Comparison of ENCODE assay signal across 10 mouse cellular contexts in the genomic region with DNA sequence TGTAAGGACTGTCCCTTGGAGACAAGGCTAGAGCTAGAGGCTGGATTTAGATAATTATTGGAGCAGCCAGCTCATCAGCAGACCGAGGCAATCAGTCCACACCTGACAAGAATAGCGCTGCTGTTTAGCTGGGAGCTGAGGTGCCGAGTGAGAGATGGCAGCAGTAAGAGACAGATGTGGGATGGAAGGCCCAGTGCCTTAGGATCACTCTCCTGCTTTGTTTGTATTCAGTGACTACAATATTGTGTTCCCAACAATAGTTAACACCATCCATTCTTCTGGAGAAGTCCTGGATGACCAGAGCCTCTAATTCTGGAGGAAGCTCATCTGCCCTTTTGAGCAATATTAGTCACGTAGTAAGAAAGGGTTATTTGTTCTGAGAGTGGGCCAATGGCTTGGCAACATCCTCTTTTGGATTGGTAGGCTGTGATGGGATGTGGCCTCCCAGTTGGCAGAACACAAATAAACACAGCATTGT. TPM values are rescaled to one million over a fixed set of nuclear protein-coding genes. Genes with fewer than 3 reads are reported as not detected.
A peak's percentile ranks its signal among the peaks of the same experiment; 100 is the strongest.
DNase-seq lines count a peak whose midpoint lies in the region; TF ChIP-seq lines count a peak whose summit lies in the region.
"Had no signal": no experiment of that assay in that cellular context is flagged by ENCODE, and none has a peak within 500 bp of the region (broad histone marks: within the 10 kb centered on the region; RNA-seq: fewer than 3 reads in every experiment).

No protein-coding gene starts in this region.

- TF ChIP-seq CTCF in heart, adult 2 months (IDR thresholded peaks at IDR 0.05) = no peak

- peaks cover 4% of the 10 kb centered on the region for H3K4me1 ChIP-seq in heart, adult 2 months (ENCODE audit: control insufficient read depth, insufficient read depth, low read length)

- TF ChIP-seq EP300 in heart, adult 2 months (IDR thresholded peaks at IDR 0.05; ENCODE audit: insufficient read depth, low read depth, low read length) = peak; percentile 67; the same call in 1 of the 2 replicates

- H3K36me3 ChIP-seq in heart, adult 2 months (ENCODE audit: control insufficient read depth, insufficient read depth, low read length) = no peaks in the 10 kb centered on the region
- H3K36me3 ChIP-seq: embryonic facial prominence, embryonic 15.5 days had no signal

- no peak overlapping the region for H3K4me3 ChIP-seq in heart, adult 2 months
- H3K4me3 ChIP-seq: embryonic facial prominence, embryonic 15.5 days had no signal

- intact Hi-C loops in heart, adult 2 months (cut with DNase I) = no loop called here
- intact Hi-C loops in heart, postnatal 10 days (cut with DNase I) = loop anchor here (10.0 kb wide), 1 partner anchor 275 kb away; no protein-coding TSS in a partner anchor

- WGBS in heart, adult 2 months = 37% methylated on average over 4 of the region's 4 CpGs

- no peaks in the 10 kb centered on the region for H3K79me2 ChIP-seq in heart, adult 2 months (replicated peaks; ENCODE audit: control insufficient read depth, insufficient read depth, low read length)

- H3K9ac ChIP-seq in heart, adult 2 months (ENCODE audit: low read depth, low read length) = no peak overlapping the region
- H3K9ac ChIP-seq: embryonic facial prominence, embryonic 15.5 days had no signal

- DNase-seq in layer of hippocampus, adult 9-11 months = peak; percentile 74
- DNase-seq in layer of hippocampus, postnatal 25 days (ENCODE audit: extremely low spot score in 1 of 2, low spot score in 1 of 2) = no peak
- DNase-seq in heart, adult 2 months = peak in 1 of 2 experiments; percentile 57
- DNase-seq in heart, postnatal 10 days = peak; percentile 47 to 48
- DNase-seq in lung, postnatal 4 days = peak; percentile 56 to 85
- DNase-seq in urinary bladder, postnatal 10 days (ENCODE audit: low spot score) = no peak
- no peak for DNase-seq in spleen, postnatal 10 days (ENCODE audit: low spot score in 2 of 2)
- DNase-seq: kidney, postnatal 36 days had no signal

- no peaks in the 10 kb centered on the region for H3K27me3 ChIP-seq in heart, adult 2 months (ENCODE audit: control insufficient read depth, insufficient read depth, low read length)
- H3K27me3 ChIP-seq: embryonic facial prominence, embryonic 15.5 days had no signal

- H3K27ac ChIP-seq in heart, adult 2 months = peak overlapping the region; percentile 55
- H3K27ac ChIP-seq: embryonic facial prominence, embryonic 15.5 days had no signal

- TF ChIP-seq POLR2A in heart, adult 2 months (IDR thresholded peaks at IDR 0.05; ENCODE audit: insufficient read depth, low read depth, low read length) = no peak

RNA-seq across cellular contexts. Expression of a gene that starts 5.0 kb away (rescaled TPM):
- under 1 TPM; 0.52 to 0.62 TPM for total RNA-seq in layer of hippocampus, postnatal 25 days (2021)
- total RNA-seq in heart, adult 2 months (2021) = 1 to 10 TPM; 1.8 to 2.3 TPM
- 0.55 and 2.6 TPM in 2 replicates for polyA plus RNA-seq in heart, adult 2 months (2012; rRNA removed)
- under 1 TPM; 0.64 to 0.81 TPM for total RNA-seq in heart, postnatal 10 days (2021)
- total RNA-seq: megakaryocyte progenitor cell, adult 5-6 weeks had no signal

Comparison
In these comparisons a context has a peak if more than half of its experiments do, and no peak if none do; other contexts are left out.
1. DNase-seq: peak in layer of hippocampus, adult 9-11 months (single experiment), heart, postnatal 10 days (2 of 2) and lung, postnatal 4 days (2 of 2); none in layer of hippocampus, postnatal 25 days (0 of 2), urinary bladder, postnatal 10 days (single experiment) and spleen, postnatal 10 days (0 of 2).